In the genomic region with DNA sequence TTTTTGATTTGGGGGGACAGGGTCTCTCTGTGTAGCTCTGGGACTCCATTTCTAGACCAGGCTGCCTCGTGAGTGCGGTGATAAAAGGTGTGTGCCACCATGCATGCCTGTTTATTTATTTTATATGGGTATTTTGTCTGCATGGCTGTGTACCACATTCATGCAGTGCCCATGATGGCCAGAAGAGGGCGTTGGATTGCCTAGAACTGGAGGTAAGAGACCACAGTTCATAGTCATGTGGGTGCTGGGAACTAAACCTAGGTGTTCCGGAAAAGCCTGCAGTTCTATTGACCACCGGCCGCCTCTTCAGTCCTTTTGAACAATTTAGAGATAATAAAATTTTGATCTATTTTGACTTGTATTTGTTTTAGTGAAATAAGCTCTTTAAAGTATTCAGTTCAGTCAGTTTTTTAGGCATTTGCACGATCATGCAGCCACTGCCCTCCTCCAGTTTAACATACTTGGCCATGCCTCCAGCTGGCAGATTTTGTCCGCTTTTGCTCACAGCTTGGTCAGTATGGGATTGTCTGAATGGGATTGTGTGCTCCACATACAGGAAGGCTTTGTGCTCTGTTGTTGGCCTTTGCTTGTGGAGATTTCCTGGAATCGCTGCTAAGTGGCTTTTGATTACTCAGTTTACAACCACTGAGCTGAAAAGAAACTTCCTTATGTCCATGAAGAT, we compare ENCODE assay signal across 11 mouse cellular contexts.
DNase-seq lines count a peak whose midpoint lies in the region; ATAC-seq lines count a peak whose summit lies in the region.
"Had no signal": no experiment of that assay in that cellular context is flagged by ENCODE, and none has a peak within 500 bp of the region (broad histone marks: within the 10 kb centered on the region; RNA-seq: fewer than 3 reads in every experiment).

No protein-coding gene starts in this region.

- peaks cover 83% of the 10 kb centered on the region for H3K36me3 ChIP-seq in forebrain, embryonic 13.5 days (ENCODE audit: poor library complexity, severe bottlenecking)
- H3K36me3 ChIP-seq in forebrain, embryonic 12.5 days (replicated peaks): peaks cover 66% of the 10 kb centered on the region
- no peaks in the 10 kb centered on the region for H3K36me3 ChIP-seq in liver, embryonic 11.5 days (ENCODE audit: control insufficient read depth, insufficient read depth, low read length)
- H3K36me3 ChIP-seq in neural tube, embryonic 13.5 days: peaks cover 51% of the 10 kb centered on the region
- H3K36me3 ChIP-seq: G1E had no signal

- DNase-seq in liver (peak; percentile 13), WW6 (ENCODE audit: low read depth, low spot score) (peak; percentile 31)
- DNase-seq in liver, embryonic 11.5 days (ENCODE audit: low spot score): no peak
- DNase-seq in ovary, postnatal 36 days (ENCODE audit: low spot score): no peak
- no peak for DNase-seq in cerebellum, adult 18-20 months

- 69% methylated on average over 9 of the region's 9 CpGs for whole genome bisulfite sequencing in forebrain, embryonic 13.5 days
- WGBS in forebrain, embryonic 12.5 days: 72% methylated on average over 9 of the region's 9 CpGs
- 81% methylated on average over 9 of the region's 9 CpGs for WGBS in liver, embryonic 11.5 days
- WGBS in neural tube, embryonic 13.5 days: 61% methylated on average over 9 of the region's 9 CpGs

- H3K27ac ChIP-seq in forebrain, embryonic 13.5 days: no peak overlapping the region
- no peak overlapping the region for H3K27ac ChIP-seq in forebrain, embryonic 12.5 days
- H3K27ac ChIP-seq in liver, embryonic 11.5 days (ENCODE audit: low read depth, low read length): no peak overlapping the region
- no peak overlapping the region for H3K27ac ChIP-seq in neural tube, embryonic 13.5 days (replicated peaks)
- H3K27ac ChIP-seq: embryonic facial prominence, embryonic 12.5 days; midbrain, embryonic 12.5 days had no signal

- no peaks in the 10 kb centered on the region for H3K9me3 ChIP-seq in forebrain, embryonic 13.5 days (replicated peaks)
- no peaks in the 10 kb centered on the region for H3K9me3 ChIP-seq in forebrain, embryonic 12.5 days
- H3K9me3 ChIP-seq in liver, embryonic 11.5 days (ENCODE audit: control insufficient read depth, low read length): no peaks in the 10 kb centered on the region
- no peaks in the 10 kb centered on the region for H3K9me3 ChIP-seq in neural tube, embryonic 13.5 days
- H3K9me3 ChIP-seq: embryonic facial prominence, embryonic 12.5 days; G1E; midbrain, embryonic 12.5 days had no signal

- peak; percentile 48; the same call in 1 of the 2 replicates for ATAC-seq in forebrain, embryonic 13.5 days
- ATAC-seq in forebrain, embryonic 12.5 days (ENCODE audit: low FRiP score): no peak
- no peak for ATAC-seq in liver, embryonic 11.5 days (replicated peaks; ENCODE audit: low FRiP score)
- 0 out of 2 replicates have a peak, but pooled peaks have one; percentile 56 for ATAC-seq in neural tube, embryonic 13.5 days (ENCODE audit: low read depth)

- H3K9ac ChIP-seq in forebrain, embryonic 13.5 days: no peak overlapping the region
- H3K9ac ChIP-seq in forebrain, embryonic 12.5 days: no peak overlapping the region
- no peak overlapping the region for H3K9ac ChIP-seq in liver, embryonic 11.5 days (ENCODE audit: low read depth, low read length)
- H3K9ac ChIP-seq in neural tube, embryonic 13.5 days: no peak overlapping the region
- H3K9ac ChIP-seq: embryonic facial prominence, embryonic 12.5 days; midbrain, embryonic 12.5 days had no signal

- H3K4me1 ChIP-seq in forebrain, embryonic 13.5 days: no peaks in the 10 kb centered on the region
- no peaks in the 10 kb centered on the region for H3K4me1 ChIP-seq in forebrain, embryonic 12.5 days
- no peaks in the 10 kb centered on the region for H3K4me1 ChIP-seq in liver, embryonic 11.5 days (replicated peaks; ENCODE audit: control insufficient read depth, insufficient read depth, low read length)
- no peaks in the 10 kb centered on the region; the same call in 1 of the 2 replicates for H3K4me1 ChIP-seq in neural tube, embryonic 13.5 days (replicated peaks)
- H3K4me1 ChIP-seq: embryonic facial prominence, embryonic 12.5 days; midbrain, embryonic 12.5 days had no signal

- no peak overlapping the region for H3K4me2 ChIP-seq in forebrain, embryonic 13.5 days
- no peak overlapping the region for H3K4me2 ChIP-seq in forebrain, embryonic 12.5 days
- no peak overlapping the region for H3K4me2 ChIP-seq in liver, embryonic 11.5 days
- no peak overlapping the region for H3K4me2 ChIP-seq in neural tube, embryonic 13.5 days
- H3K4me2 ChIP-seq: embryonic facial prominence, embryonic 12.5 days; midbrain, embryonic 12.5 days had no signal

- H3K4me3 ChIP-seq in forebrain, embryonic 13.5 days: no peak overlapping the region
- H3K4me3 ChIP-seq in forebrain, embryonic 12.5 days (replicated peaks): no peak overlapping the region
- no peak overlapping the region for H3K4me3 ChIP-seq in liver, embryonic 11.5 days (ENCODE audit: low read depth, low read length)
- no peak overlapping the region for H3K4me3 ChIP-seq in neural tube, embryonic 13.5 days
- H3K4me3 ChIP-seq: embryonic facial prominence, embryonic 12.5 days; midbrain, embryonic 12.5 days had no signal

- H3K27me3 ChIP-seq in forebrain, embryonic 13.5 days: no peaks in the 10 kb centered on the region
- H3K27me3 ChIP-seq in forebrain, embryonic 12.5 days: no peaks in the 10 kb centered on the region
- H3K27me3 ChIP-seq in liver, embryonic 11.5 days (replicated peaks; ENCODE audit: control insufficient read depth, insufficient read depth, low read length): no peaks in the 10 kb centered on the region
- no peaks in the 10 kb centered on the region for H3K27me3 ChIP-seq in neural tube, embryonic 13.5 days
- H3K27me3 ChIP-seq: embryonic facial prominence, embryonic 12.5 days; midbrain, embryonic 12.5 days had no signal

Comparison
In these comparisons a context has a peak if more than half of its experiments do, and no peak if none do; other contexts are left out.
1. ATAC-seq: peak in forebrain, embryonic 13.5 days (single experiment) and neural tube, embryonic 13.5 days (single experiment); none in forebrain, embryonic 12.5 days (single experiment) and liver, embryonic 11.5 days (single experiment).
2. DNase-seq: peak in liver (single experiment) and WW6 (single experiment); none in liver, embryonic 11.5 days (single experiment), ovary, postnatal 36 days (single experiment) and cerebellum, adult 18-20 months (0 of 2).